Mouse (Mus musculus) forebrain, embryonic 11.5 days (tissue): ENCODE measurements around the gene Tmie. TPM values are rescaled to one million over a fixed set of nuclear protein-coding genes. Genes with fewer than 3 reads are reported as not detected.

Source experiments
- ATAC-seq: fragments of 200-750 bp; cut with Nextera tagmentation; replicated peaks from 2 replicates; pipeline ENCODE4 v1.8.0; 2017; ENCODE audit warnings: moderate TSS enrichment; ENCODE audit not compliant: low FRiP score
- DNase-seq: peaks from one replicate; pipeline ENCODE4 v3.0.0-alpha.2; 2017; ENCODE audit warnings: low spot score
- H3K27ac ChIP-seq: fragments of 300-500 bp; sonication (generic); 2 replicates; pipeline ENCODE4 v1.5.1; 2014; ENCODE audit warnings: low read depth, low read length
- H3K27me3 ChIP-seq: fragments of 300-500 bp; sonication (generic); 2 replicates; pipeline ENCODE4 v1.6.1; 2014; ENCODE audit warnings: mild to moderate bottlenecking, low read length, mixed read lengths; ENCODE audit not compliant: control insufficient read depth, insufficient read depth
- H3K36me3 ChIP-seq: fragments of 300-500 bp; sonication (generic); 2 replicates; pipeline ENCODE4 v1.6.1; 2014; ENCODE audit warnings: mild to moderate bottlenecking, low read length, moderate library complexity, mixed read lengths; ENCODE audit not compliant: control insufficient read depth, insufficient read depth
- H3K4me1 ChIP-seq: fragments of 300-500 bp; sonication (generic); replicated peaks from 2 replicates; pipeline ENCODE4 v1.6.1; 2014; ENCODE audit warnings: low read length, mixed read lengths; ENCODE audit not compliant: control insufficient read depth, insufficient read depth
- H3K4me2 ChIP-seq: fragments of 300-500 bp; sonication (generic); 2 replicates; pipeline ENCODE4 v1.6.1; 2014; ENCODE audit warnings: low read depth, mild to moderate bottlenecking, low read length, moderate library complexity, mixed read lengths; ENCODE audit not compliant: severe bottlenecking
- H3K4me3 ChIP-seq: fragments of 300-500 bp; sonication (generic); 2 replicates; pipeline ENCODE4 v1.5.1; 2014; ENCODE audit warnings: low read depth, low read length
- H3K9ac ChIP-seq: fragments of 300-500 bp; sonication (generic); 2 replicates; pipeline ENCODE4 v1.6.1; 2014; ENCODE audit warnings: low read length
- H3K9me3 ChIP-seq: fragments of 300-500 bp; sonication (generic); 2 replicates; pipeline ENCODE4 v1.6.1; 2016; ENCODE audit warnings: low read length, mixed read lengths; ENCODE audit not compliant: control insufficient read depth
- WGBS: fragments of 180-500 bp; shearing (Covaris S2); extraction: QIAGEN DNeasy Blood & Tissue Kit; methylation state at CpG from one replicate; pipeline ENCODE4 v1.1.7; 2014; 5-methylcytosine and 5-hydroxymethylcytosine counted together
- polyA plus RNA-seq: library from polyadenylated mRNA; unstranded; fragments of >200 nt; fragmentation: Nextera tagmentation; extraction: Ambion mirVana; gene quantifications from 2 replicates; pipeline ENCODE4 v1.2.1, GENCODE M21; 2014

Tmie gene
- polyA plus RNA-seq: 0.07 and 0.12 TPM in 2 replicates

DNA sequence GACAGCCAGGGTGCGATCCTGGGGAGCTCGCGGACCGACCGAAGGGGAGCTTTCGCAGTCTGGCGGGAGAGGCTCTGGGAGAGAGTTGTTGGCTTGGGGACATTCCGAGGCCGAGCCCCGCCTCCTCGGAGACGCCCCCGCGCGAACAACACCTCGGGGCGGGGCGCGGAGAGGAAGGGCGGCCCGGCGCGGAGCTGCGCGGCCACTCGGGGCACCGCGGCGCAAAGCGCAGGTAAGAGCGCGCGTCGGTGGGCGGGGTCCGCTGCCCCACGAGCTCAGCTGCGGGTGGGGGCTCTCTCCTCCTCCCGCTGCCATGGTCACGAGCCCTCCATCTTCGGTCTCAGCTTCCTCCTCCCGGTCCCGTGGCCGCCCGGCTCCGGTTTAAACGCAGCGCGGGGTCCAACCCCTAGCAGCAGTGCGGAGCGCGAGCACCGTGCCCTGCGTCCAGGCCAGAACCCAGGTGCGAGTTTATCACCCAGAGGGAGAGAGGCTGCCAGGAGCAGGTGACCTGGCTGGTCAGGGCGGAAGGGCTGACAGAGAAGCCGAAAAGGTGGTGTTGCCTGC is at the start of gene Tmie:
Gene Tmie, minus strand, starts transcription at position 116 of the 564 bp plus-strand sequence.
- Histone ChIP-seq H3K9me3 (no peaks in the 10 kb centered on the region), H3K27me3 (peaks cover 28% of the 10 kb centered on the region), H3K36me3 (no peaks in the 10 kb centered on the region), H3K4me1 (peaks cover 3% of the 10 kb centered on the region), H3K4me3 (peak within 1 kb of the TSS; percentile 41), H3K4me2 (peak within 1 kb of the TSS; percentile 73), H3K27ac (no peak within 1 kb of the TSS), H3K9ac (peak within 1 kb of the TSS; percentile 32)
- peak; percentile 61 for DNase-seq
- 0 out of 2 replicates have a peak, but pooled peaks have one; percentile 17 for ATAC-seq
- under 1% methylated on average over 53 of the region's 57 CpGs for WGBS

DNA sequence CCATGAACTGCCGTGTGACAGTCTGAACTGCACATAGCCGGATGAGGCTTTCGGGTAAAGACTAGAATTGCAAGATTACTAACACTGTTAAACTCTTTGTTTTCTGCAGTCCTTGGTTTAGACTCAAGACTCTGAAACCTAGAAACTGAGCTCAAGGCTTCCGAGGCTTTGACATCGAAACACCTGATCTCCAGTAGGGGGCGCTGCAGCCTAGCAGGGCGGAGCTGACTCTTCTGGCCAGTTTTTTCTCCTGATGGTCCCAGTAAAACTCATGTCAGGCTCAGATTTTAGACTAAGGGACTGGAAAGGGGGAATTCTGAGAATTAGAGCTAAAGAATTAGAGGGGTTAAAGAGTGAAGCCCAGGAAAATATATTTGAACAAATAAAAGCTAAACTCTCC is 42.8 kb upstream of the Tmie start:
- H3K36me3 ChIP-seq: no peaks in the 10 kb centered on the region
- no peak overlapping the region for H3K4me3 ChIP-seq
- no peak overlapping the region for H3K27ac ChIP-seq
- no peak overlapping the region for H3K4me2 ChIP-seq
- H3K9ac ChIP-seq: no peak overlapping the region
- H3K27me3 ChIP-seq: no peaks in the 10 kb centered on the region
- no peaks in the 10 kb centered on the region for H3K9me3 ChIP-seq
- DNase-seq (peak; percentile 87), ATAC-seq (no peak)
- 20% methylated on average over 7 of the region's 7 CpGs for WGBS
- no peaks in the 10 kb centered on the region for H3K4me1 ChIP-seq

GRCm38 (mm10) chr9:110920665-110921419 is 40.9 kb upstream of the Tmie start:
- no peaks in the 10 kb centered on the region for H3K4me1 ChIP-seq
- no peaks in the 10 kb centered on the region for H3K36me3 ChIP-seq
- H3K9ac ChIP-seq: no peak overlapping the region
- no peaks in the 10 kb centered on the region for H3K27me3 ChIP-seq
- 80% methylated on average over 15 of the region's 15 CpGs for WGBS
- ATAC-seq: no peak
- H3K4me3 ChIP-seq: no peak overlapping the region
- no peak overlapping the region for H3K27ac ChIP-seq
- H3K9me3 ChIP-seq: no peaks in the 10 kb centered on the region
- no peak overlapping the region for H3K4me2 ChIP-seq
- no peak for DNase-seq

DNA sequence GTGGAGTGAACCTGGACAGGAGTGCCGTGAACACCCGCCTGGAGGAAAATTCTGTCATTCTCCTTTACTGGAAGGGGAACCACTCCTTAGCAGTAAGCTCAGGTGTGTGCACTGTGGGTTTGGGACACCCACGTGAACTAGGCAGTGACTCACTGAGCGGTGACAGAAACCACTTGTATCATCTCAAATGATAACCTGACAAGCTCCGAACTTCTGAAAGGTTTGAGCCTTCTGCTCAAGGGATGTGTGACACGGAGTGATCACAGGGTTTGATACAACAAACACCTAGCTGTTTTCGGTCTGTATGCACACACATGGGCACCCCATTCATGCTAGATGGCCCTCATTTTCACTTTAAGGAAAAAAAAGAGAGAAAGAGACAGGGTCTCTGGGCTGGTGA is 36.9 kb upstream of the Tmie start, which contains the start of gene Fam240a:
Gene Fam240a, minus strand, starts transcription at position 76 of the 400 bp plus-strand sequence.
- WGBS: 91% methylated on average over 7 of the region's 7 CpGs
- H3K9ac ChIP-seq: no peak within 1 kb of the TSS
- ATAC-seq (no peak), DNase-seq (no peak)
- no peaks in the 10 kb centered on the region for H3K4me1 ChIP-seq
- H3K27ac ChIP-seq: no peak within 1 kb of the TSS
- no peak within 1 kb of the TSS for H3K4me3 ChIP-seq
- no peaks in the 10 kb centered on the region for H3K9me3 ChIP-seq
- H3K36me3 ChIP-seq: no peaks in the 10 kb centered on the region
- no peaks in the 10 kb centered on the region for H3K27me3 ChIP-seq
- no peak within 1 kb of the TSS for H3K4me2 ChIP-seq

DNA sequence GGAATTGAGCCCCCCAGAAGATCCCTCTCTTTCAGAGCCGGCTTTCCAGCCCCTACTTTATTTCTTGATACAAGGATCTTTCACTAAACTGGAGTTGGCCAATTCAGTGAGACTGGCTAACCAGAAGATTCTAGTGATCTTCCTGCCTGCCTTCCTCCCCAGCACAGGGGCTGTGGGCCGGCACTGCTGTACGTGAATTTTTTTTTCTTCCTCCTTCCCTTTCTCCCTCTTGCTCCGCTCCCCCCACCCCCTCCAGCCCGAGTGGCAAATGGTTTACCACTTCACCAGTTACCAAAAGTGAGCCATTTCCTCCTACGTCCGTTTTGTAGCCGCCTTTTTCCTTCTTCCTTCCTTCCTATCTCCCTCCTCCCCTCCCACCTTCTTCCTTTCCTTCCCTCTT is 35.6 kb upstream of the Tmie start:
- ATAC-seq (no peak), DNase-seq (no peak)
- H3K4me2 ChIP-seq: no peak overlapping the region
- no peak overlapping the region for H3K9ac ChIP-seq
- H3K9me3 ChIP-seq: no peaks in the 10 kb centered on the region
- 75% methylated on average over 8 of the region's 8 CpGs for WGBS
- no peaks in the 10 kb centered on the region for H3K4me1 ChIP-seq
- no peak overlapping the region for H3K4me3 ChIP-seq
- H3K27ac ChIP-seq: no peak overlapping the region
- H3K27me3 ChIP-seq: no peaks in the 10 kb centered on the region
- no peaks in the 10 kb centered on the region for H3K36me3 ChIP-seq

DNA sequence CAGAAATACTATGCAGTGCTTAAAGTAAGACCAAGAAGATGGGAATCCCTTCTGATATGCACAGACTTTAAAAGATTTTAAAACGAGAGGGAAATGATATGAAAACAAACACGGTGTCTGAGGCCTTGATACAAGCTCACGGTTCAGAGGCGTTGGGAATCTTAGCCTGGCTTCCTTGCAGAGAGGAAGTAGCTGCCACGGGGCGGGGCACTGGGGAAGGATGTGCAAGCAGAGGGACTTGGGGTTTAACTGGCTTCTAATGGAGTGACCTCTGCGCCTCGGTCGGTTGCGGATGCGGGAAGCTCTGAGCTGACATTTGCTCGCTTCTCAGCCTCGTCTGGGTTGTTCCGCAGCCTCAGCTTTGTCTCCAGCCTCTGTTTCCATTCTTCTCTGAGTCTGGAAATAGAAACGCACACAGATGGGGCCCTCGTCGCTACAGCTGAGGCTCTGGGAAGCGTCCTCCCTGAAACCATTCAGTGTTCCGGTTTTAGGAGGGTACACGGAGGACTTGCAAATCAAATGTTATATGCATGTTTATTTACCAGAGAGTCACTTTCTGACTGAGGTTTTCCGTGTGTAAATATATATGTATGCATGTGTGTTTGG is 34.8 kb upstream of the Tmie start:
- Histone ChIP-seq H3K4me1 (no peaks in the 10 kb centered on the region), H3K9ac (no peak overlapping the region), H3K9me3 (no peaks in the 10 kb centered on the region), H3K4me3 (no peak overlapping the region), H3K27me3 (no peaks in the 10 kb centered on the region), H3K27ac (no peak overlapping the region), H3K4me2 (no peak overlapping the region), H3K36me3 (no peaks in the 10 kb centered on the region)
- DNase-seq (no peak), ATAC-seq (no peak)
- 61% methylated on average over 21 of the region's 21 CpGs for WGBS

DNA sequence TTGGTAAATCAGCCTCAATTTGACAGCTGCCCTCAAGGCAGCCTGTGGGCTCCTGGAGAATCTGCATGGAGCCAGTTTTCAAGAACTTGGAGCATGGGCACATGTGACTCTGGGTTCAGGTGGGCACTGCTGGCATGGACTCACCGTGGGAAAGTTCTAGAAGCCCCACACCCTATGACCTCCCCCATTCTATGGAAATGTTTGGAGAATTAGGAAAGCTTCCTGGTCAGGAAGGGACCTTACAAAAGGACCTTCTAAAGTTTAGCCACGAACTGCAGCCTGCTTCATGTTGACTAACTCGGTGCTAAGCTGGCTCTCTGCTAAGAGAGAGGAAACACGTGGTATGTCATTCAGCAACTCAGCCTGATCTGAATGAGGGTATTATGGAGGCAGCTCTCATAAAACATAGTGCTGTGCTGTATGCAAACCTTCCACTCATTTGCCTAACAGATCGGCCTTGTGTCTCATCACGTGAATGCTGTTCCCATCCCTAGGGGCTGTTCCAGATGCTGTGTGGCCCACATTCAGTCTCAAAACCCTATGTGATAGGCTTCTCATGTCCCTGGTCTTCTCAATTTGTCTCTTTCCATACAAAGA is 29.6 kb upstream of the Tmie start:
- 81% methylated on average over 6 of the region's 6 CpGs for WGBS
- H3K9ac ChIP-seq: no peak overlapping the region
- DNase-seq (no peak), ATAC-seq (no peak)
- no peaks in the 10 kb centered on the region for H3K9me3 ChIP-seq
- H3K27me3 ChIP-seq: no peaks in the 10 kb centered on the region
- H3K4me3 ChIP-seq: no peak overlapping the region
- no peak overlapping the region for H3K4me2 ChIP-seq
- no peaks in the 10 kb centered on the region for H3K36me3 ChIP-seq
- no peaks in the 10 kb centered on the region for H3K4me1 ChIP-seq
- H3K27ac ChIP-seq: no peak overlapping the region

GRCm38 (mm10) chr9:110908631-110909016 is 28.7 kb upstream of the Tmie start:
- no peak for DNase-seq
- no peak overlapping the region for H3K27ac ChIP-seq
- WGBS: 96% methylated on average over 3 of the region's 3 CpGs
- H3K27me3 ChIP-seq: no peaks in the 10 kb centered on the region
- H3K4me1 ChIP-seq: no peaks in the 10 kb centered on the region
- no peaks in the 10 kb centered on the region for H3K9me3 ChIP-seq
- no peak for ATAC-seq
- no peak overlapping the region for H3K9ac ChIP-seq
- H3K4me3 ChIP-seq: no peak overlapping the region
- no peak overlapping the region for H3K4me2 ChIP-seq
- H3K36me3 ChIP-seq: no peaks in the 10 kb centered on the region
